Mouse (Mus musculus) heart, embryonic 14.5 days (tissue): ENCODE measurements around the gene Gja5. TPM values are rescaled to one million over a fixed set of nuclear protein-coding genes. Genes with fewer than 3 reads are reported as not detected.

Experiments used
- ATAC-seq: fragments of 200-750 bp; cut with Nextera tagmentation; 2 replicates; pipeline ENCODE4 v1.8.0; 2017; ENCODE audit warnings: low read depth, moderate TSS enrichment; ENCODE audit not compliant: insufficient number of reproducible peaks, insufficient read depth, low FRiP score
- H3K27ac ChIP-seq, 2 experiments: fragments of 200-500 bp in 1 of 2; fragments of 300-500 bp in 1 of 2; sonication (generic) in 1 of 2; replicated peaks in 1 of 2; 2 replicates each; pipeline ENCODE4 v1.5.1; 2012 to 2014; ENCODE audit warnings: low read depth in 2 of 2, low read length in 2 of 2, control low read depth in 1 of 2, mild to moderate bottlenecking in 1 of 2, mixed read lengths in 1 of 2; ENCODE audit not compliant: control insufficient read depth in 1 of 2, insufficient read depth in 1 of 2
- H3K27me3 ChIP-seq: fragments of 300-500 bp; sonication (generic); 2 replicates; pipeline ENCODE4 v1.6.1; 2014; ENCODE audit warnings: mild to moderate bottlenecking, low read length, control low read depth; ENCODE audit not compliant: control insufficient read depth, insufficient read depth
- H3K36me3 ChIP-seq: fragments of 300-500 bp; sonication (generic); 2 replicates; pipeline ENCODE4 v1.6.1; 2014; ENCODE audit warnings: mild to moderate bottlenecking, control low read depth, low read length, mixed read lengths; ENCODE audit not compliant: control insufficient read depth, insufficient read depth
- H3K4me1 ChIP-seq, 2 experiments: fragments of 200-500 bp in 1 of 2; fragments of 300-500 bp in 1 of 2; sonication (generic) in 1 of 2; 2 replicates each; pipeline ENCODE4 v1.6.1; 2012 to 2014; ENCODE audit warnings: low read length in 2 of 2, control low read depth in 1 of 2, mixed read lengths in 1 of 2; ENCODE audit not compliant: control insufficient read depth in 2 of 2, insufficient read depth in 2 of 2
- H3K4me2 ChIP-seq: fragments of 300-500 bp; sonication (generic); 2 replicates; pipeline ENCODE4 v1.6.1; 2014; ENCODE audit warnings: mild to moderate bottlenecking, low read length
- H3K4me3 ChIP-seq, 2 experiments: fragments of 200-500 bp in 1 of 2; fragments of 300-500 bp in 1 of 2; sonication (generic) in 1 of 2; 2 replicates each; pipeline ENCODE4 v1.5.1; 2012 to 2014; ENCODE audit warnings: low read length in 2 of 2, mild to moderate bottlenecking in 2 of 2, control low read depth in 1 of 2, low read depth in 1 of 2, moderate library complexity in 1 of 2; ENCODE audit not compliant: control insufficient read depth in 1 of 2, insufficient read depth in 1 of 2
- H3K9ac ChIP-seq: fragments of 300-500 bp; sonication (generic); 2 replicates; pipeline ENCODE4 v1.6.1; 2014; ENCODE audit warnings: mild to moderate bottlenecking, low read length
- H3K9me3 ChIP-seq: fragments of 300-500 bp; sonication (generic); 2 replicates; pipeline ENCODE4 v1.6.1; 2016; ENCODE audit warnings: low read length, control low read depth; ENCODE audit not compliant: control insufficient read depth
- WGBS: fragments of 180-500 bp; shearing (Covaris S2); extraction: QIAGEN DNeasy Blood & Tissue Kit; methylation state at CpG from one replicate; pipeline ENCODE4 v1.1.7; 2014; 5-methylcytosine and 5-hydroxymethylcytosine counted together
- polyA plus RNA-seq: library from polyadenylated mRNA; unstranded; fragments of >200 nt; fragmentation: Nextera tagmentation; extraction: Ambion mirVana; gene quantifications from 2 replicates; pipeline ENCODE4 v1.2.1, GENCODE M21; 2014

Gene Gja5
- polyA plus RNA-seq, 1 experiment from 2014 or later: 43.4 TPM

GRCm38 (mm10) chr3:96992526-96992925 is 88.0 kb downstream of the Gja5 start:
- 44% methylated on average over 3 of the region's 3 CpGs for WGBS
- H3K4me3 ChIP-seq: no peak overlapping the region
- H3K4me1 ChIP-seq: peaks cover 6 to 11% of the 10 kb centered on the region in 2 experiments; a peak in 3 of 4 replicates
- H3K9ac ChIP-seq: no peak overlapping the region
- H3K36me3 ChIP-seq: no peaks in the 10 kb centered on the region
- H3K9me3 ChIP-seq: no peaks in the 10 kb centered on the region
- H3K27ac ChIP-seq: no peak overlapping the region
- H3K27me3 ChIP-seq: no peaks in the 10 kb centered on the region
- ATAC-seq: no peak
- no peak overlapping the region for H3K4me2 ChIP-seq

DNA sequence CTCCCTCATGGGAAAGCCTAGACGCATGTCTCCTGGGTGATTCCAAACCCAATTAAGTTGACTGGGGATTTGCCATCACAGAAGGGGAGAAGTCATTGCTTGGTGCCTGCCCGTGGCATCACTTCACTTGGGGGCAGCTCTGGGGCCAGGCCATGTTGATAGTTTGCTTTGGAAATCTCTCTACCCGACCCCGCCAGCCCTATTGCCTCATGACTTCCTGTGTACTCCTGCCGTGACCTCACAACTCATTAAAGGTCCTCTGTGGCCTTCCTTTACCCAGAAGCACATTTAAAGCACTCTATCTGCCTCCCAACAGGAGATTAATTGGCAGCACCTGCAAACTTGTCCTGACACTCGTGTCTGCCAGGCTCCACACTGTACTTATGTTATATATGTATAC is 93.3 kb downstream of the Gja5 start:
- H3K27ac ChIP-seq: no peak overlapping the region
- ATAC-seq: no peak
- H3K4me2 ChIP-seq: no peak overlapping the region

GRCm38 (mm10) chr3:97003111-97003510 is 98.6 kb downstream of the Gja5 start:
- ATAC-seq: no peak
- H3K36me3 ChIP-seq: no peaks in the 10 kb centered on the region
- no peak overlapping the region for H3K27ac ChIP-seq
- WGBS: 89% methylated on average over 10 of the region's 10 CpGs
- H3K27me3 ChIP-seq: no peaks in the 10 kb centered on the region
- peaks cover 4 to 9% of the 10 kb centered on the region in 2 experiments; a peak in 3 of 4 replicates for H3K4me1 ChIP-seq
- no peak overlapping the region for H3K4me3 ChIP-seq
- H3K9ac ChIP-seq: no peak overlapping the region
- no peak overlapping the region for H3K4me2 ChIP-seq
- no peaks in the 10 kb centered on the region for H3K9me3 ChIP-seq

More for the DNA sequence above, 93.3 kb downstream of the Gja5 start:
- H3K4me1 ChIP-seq: peaks cover 8% of the 10 kb centered on the region in 2 experiments; a peak in 3 of 4 replicates
- no peaks in the 10 kb centered on the region for H3K36me3 ChIP-seq
- H3K27me3 ChIP-seq: no peaks in the 10 kb centered on the region
- H3K9me3 ChIP-seq: no peaks in the 10 kb centered on the region
- WGBS: 45% methylated on average over 6 of the region's 6 CpGs
- H3K9ac ChIP-seq: no peak overlapping the region
- no peak overlapping the region for H3K4me3 ChIP-seq

GRCm38 (mm10) chr3:97004509-97004908 is 100.0 kb downstream of the Gja5 start:
- H3K4me2 ChIP-seq: no peak overlapping the region
- no peaks in the 10 kb centered on the region for H3K9me3 ChIP-seq
- H3K4me1 ChIP-seq: peaks cover 4 to 9% of the 10 kb centered on the region in 2 experiments; a peak in 3 of 4 replicates
- no peak overlapping the region for H3K4me3 ChIP-seq
- no peak overlapping the region for H3K27ac ChIP-seq
- no peak for ATAC-seq
- no peak overlapping the region for H3K9ac ChIP-seq
- H3K36me3 ChIP-seq: no peaks in the 10 kb centered on the region
- WGBS: 75% methylated on average over 4 of the region's 4 CpGs
- H3K27me3 ChIP-seq: no peaks in the 10 kb centered on the region

DNA sequence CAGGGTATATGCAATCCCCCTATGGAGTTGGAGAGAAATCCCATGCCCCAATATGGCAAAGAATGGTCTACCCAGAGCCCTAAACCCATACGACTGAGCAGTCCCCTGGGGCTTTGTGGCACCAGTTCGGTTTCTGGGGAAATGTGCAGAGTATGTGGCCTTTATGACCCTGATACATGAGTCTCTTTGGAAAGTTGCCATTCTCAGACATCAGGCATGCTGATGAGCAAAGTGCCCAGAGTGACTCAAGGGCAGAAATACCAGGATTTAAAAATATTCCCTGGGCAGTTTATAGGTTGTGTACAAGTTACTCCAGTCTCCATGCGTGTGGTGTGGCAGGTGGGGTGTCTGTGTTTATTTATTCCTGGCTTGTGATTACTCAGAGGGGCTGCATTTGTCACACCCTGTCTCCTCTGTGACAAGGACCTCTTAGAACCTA is 102.5 kb downstream of the Gja5 start:
- 57% methylated on average over 3 of the region's 3 CpGs for WGBS
- no peak for ATAC-seq
- H3K4me1 ChIP-seq: peaks cover 4 to 9% of the 10 kb centered on the region in 2 experiments; a peak in 3 of 4 replicates
- H3K9me3 ChIP-seq: no peaks in the 10 kb centered on the region
- H3K4me3 ChIP-seq: no peak overlapping the region
- no peak overlapping the region for H3K9ac ChIP-seq
- no peak overlapping the region for H3K27ac ChIP-seq
- no peaks in the 10 kb centered on the region for H3K27me3 ChIP-seq
- no peak overlapping the region for H3K4me2 ChIP-seq
- no peaks in the 10 kb centered on the region for H3K36me3 ChIP-seq

GRCm38 (mm10) chr3:97025226-97025625 is 120.7 kb downstream of the Gja5 start:
- Histone ChIP-seq H3K27ac (0 out of 4 replicates have a peak overlapping the region, but pooled peaks of 1 of the 2 experiments have one; percentile 17), H3K9me3 (0 out of 2 replicates have a peak, but pooled peaks cover 3% of the 10 kb centered on the region), H3K9ac (no peak overlapping the region), H3K4me2 (no peak overlapping the region), H3K4me1 (peaks cover 5 to 7% of the 10 kb centered on the region in 2 experiments; a peak in 1 of 4 replicates), H3K27me3 (peaks cover 22% of the 10 kb centered on the region), H3K36me3 (no peaks in the 10 kb centered on the region), H3K4me3 (no peak overlapping the region)
- no peak; the same call in 1 of the 2 replicates for ATAC-seq
- 58% methylated on average over 5 of the region's 5 CpGs for WGBS

DNA sequence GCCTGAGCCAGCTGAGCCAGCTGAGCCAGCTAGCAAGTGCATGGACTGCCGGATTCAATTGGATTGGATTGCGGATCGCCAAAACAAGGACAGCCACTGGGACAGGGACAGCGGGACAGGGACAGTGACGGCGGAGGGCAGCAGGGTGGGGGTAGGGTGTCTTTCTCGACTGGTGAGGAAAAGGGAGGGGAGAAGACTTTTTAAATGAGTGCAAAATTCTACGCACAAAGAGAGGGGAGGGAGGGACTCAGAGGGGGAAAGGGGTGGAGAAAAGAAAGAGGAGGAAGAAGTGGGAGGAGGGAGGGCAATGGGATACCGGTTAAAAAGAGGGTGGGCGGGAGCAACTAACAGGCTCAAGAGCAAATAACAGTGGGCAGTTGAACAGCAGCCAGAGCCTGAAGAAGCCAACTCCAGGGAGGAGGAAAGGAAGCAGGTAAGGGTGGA is 127.6 kb downstream of the Gja5 start:
- Histone ChIP-seq H3K9me3 (0 out of 2 replicates have a peak, but pooled peaks cover 3% of the 10 kb centered on the region), H3K9ac (peak overlapping the region; percentile 71), H3K27ac (peak overlapping the region; percentile 58 to 83), H3K4me3 (peak overlapping the region; percentile 30 to 59), H3K4me1 (peaks cover 16 to 17% of the 10 kb centered on the region in 2 experiments), H3K36me3 (no peaks in the 10 kb centered on the region), H3K4me2 (peak overlapping the region; percentile 64), H3K27me3 (peaks cover 20% of the 10 kb centered on the region; the same call in 1 of the 2 replicates)
- WGBS: 2% methylated on average over 10 of the region's 10 CpGs
- ATAC-seq: peak; percentile 31; the same call in 1 of the 2 replicates
